Mouse (Mus musculus): ENCODE results near the gene Pitpnc1. TPM values are rescaled to one million over a fixed set of nuclear protein-coding genes. Genes with fewer than 3 reads are reported as not detected.
A peak's percentile ranks its signal among the peaks of the same experiment; 100 is the strongest.

Gene Pitpnc1
- polyA plus RNA-seq, 1 experiment: 11.3 TPM

- H3K4me3 ChIP-seq (ENCODE audit: control insufficient read depth, insufficient read depth, low read length): no peak overlapping the region
- H3K36me3 ChIP-seq (ENCODE audit: control insufficient read depth, insufficient read depth, low read length): no peaks in the 10 kb centered on the region
- no peaks in the 10 kb centered on the region for H3K27me3 ChIP-seq (ENCODE audit: control insufficient read depth, insufficient read depth, low read length)
- DNase-seq: no peak
- WGBS: 93% methylated on average over 7 of the region's 7 CpGs
- H3K4me1 ChIP-seq (replicated peaks; ENCODE audit: control insufficient read depth, insufficient read depth, low read length): no peaks in the 10 kb centered on the region
- no peak overlapping the region for H3K27ac ChIP-seq (ENCODE audit: control insufficient read depth, insufficient read depth, low read length)
- TF ChIP-seq POLR2A (IDR thresholded peaks at IDR 0.05; ENCODE audit: control insufficient read depth, extremely low read depth, insufficient read depth, low read length, poor library complexity): no peak
- TF ChIP-seq CTCF (IDR thresholded peaks at IDR 0.05; ENCODE audit: borderline replicate concordance, control insufficient read depth, extremely low read depth, insufficient read depth, low read length, poor library complexity): no peak
Measured at GRCm38 (mm10) chr11:107285731-107286130, 184.8 kb downstream of the Pitpnc1 start.

GRCm38 (mm10) chr11:107283632-107284031 is 186.9 kb downstream of the Pitpnc1 start:
- DNase-seq: no peak
- no peaks in the 10 kb centered on the region for H3K36me3 ChIP-seq (ENCODE audit: control insufficient read depth, insufficient read depth, low read length)
- H3K27me3 ChIP-seq (ENCODE audit: control insufficient read depth, insufficient read depth, low read length): no peaks in the 10 kb centered on the region
- H3K4me1 ChIP-seq (replicated peaks; ENCODE audit: control insufficient read depth, insufficient read depth, low read length): no peaks in the 10 kb centered on the region
- H3K27ac ChIP-seq (ENCODE audit: control insufficient read depth, insufficient read depth, low read length): no peak overlapping the region
- TF ChIP-seq CTCF (IDR thresholded peaks at IDR 0.05; ENCODE audit: borderline replicate concordance, control insufficient read depth, extremely low read depth, insufficient read depth, low read length, poor library complexity) (no peak), POLR2A (IDR thresholded peaks at IDR 0.05; ENCODE audit: control insufficient read depth, extremely low read depth, insufficient read depth, low read length, poor library complexity) (no peak)
- H3K4me3 ChIP-seq (ENCODE audit: control insufficient read depth, insufficient read depth, low read length): no peak overlapping the region
- WGBS: 97% methylated on average over 3 of the region's 3 CpGs

GRCm38 (mm10) chr11:107282481-107282880 is 188.0 kb downstream of the Pitpnc1 start:
- H3K4me1 ChIP-seq (replicated peaks; ENCODE audit: control insufficient read depth, insufficient read depth, low read length): no peaks in the 10 kb centered on the region
- DNase-seq: no peak
- H3K27me3 ChIP-seq (ENCODE audit: control insufficient read depth, insufficient read depth, low read length): no peaks in the 10 kb centered on the region
- 95% methylated on average over 7 of the region's 7 CpGs for WGBS
- no peaks in the 10 kb centered on the region for H3K36me3 ChIP-seq (ENCODE audit: control insufficient read depth, insufficient read depth, low read length)
- TF ChIP-seq CTCF (IDR thresholded peaks at IDR 0.05; ENCODE audit: borderline replicate concordance, control insufficient read depth, extremely low read depth, insufficient read depth, low read length, poor library complexity): no peak
- TF ChIP-seq POLR2A (IDR thresholded peaks at IDR 0.05; ENCODE audit: control insufficient read depth, extremely low read depth, insufficient read depth, low read length, poor library complexity): no peak
- H3K27ac ChIP-seq (ENCODE audit: control insufficient read depth, insufficient read depth, low read length): no peak overlapping the region
- H3K4me3 ChIP-seq (ENCODE audit: control insufficient read depth, insufficient read depth, low read length): no peak overlapping the region

- 93% methylated on average over 8 of the region's 8 CpGs for WGBS
- DNase-seq: no peak
Measured at GRCm38 (mm10) chr11:107279258-107279657, 191.2 kb downstream of the Pitpnc1 start.

GRCm38 (mm10) chr11:107276898-107277297 is 193.6 kb downstream of the Pitpnc1 start:
- no peaks in the 10 kb centered on the region for H3K27me3 ChIP-seq (ENCODE audit: control insufficient read depth, insufficient read depth, low read length)
- TF ChIP-seq CTCF (IDR thresholded peaks at IDR 0.05; ENCODE audit: borderline replicate concordance, control insufficient read depth, extremely low read depth, insufficient read depth, low read length, poor library complexity): no peak
- no peak for TF ChIP-seq POLR2A (IDR thresholded peaks at IDR 0.05; ENCODE audit: control insufficient read depth, extremely low read depth, insufficient read depth, low read length, poor library complexity)
- no peaks in the 10 kb centered on the region for H3K4me1 ChIP-seq (replicated peaks; ENCODE audit: control insufficient read depth, insufficient read depth, low read length)
- no peak for DNase-seq
- no peak overlapping the region for H3K27ac ChIP-seq (ENCODE audit: control insufficient read depth, insufficient read depth, low read length)
- no peaks in the 10 kb centered on the region for H3K36me3 ChIP-seq (ENCODE audit: control insufficient read depth, insufficient read depth, low read length)
- 92% methylated on average over 7 of the region's 7 CpGs for WGBS
- no peak overlapping the region for H3K4me3 ChIP-seq (ENCODE audit: control insufficient read depth, insufficient read depth, low read length)

More at GRCm38 (mm10) chr11:107279258-107279657, 191.2 kb downstream of the Pitpnc1 start:
- no peaks in the 10 kb centered on the region for H3K36me3 ChIP-seq (ENCODE audit: control insufficient read depth, insufficient read depth, low read length)
- no peaks in the 10 kb centered on the region for H3K4me1 ChIP-seq (replicated peaks; ENCODE audit: control insufficient read depth, insufficient read depth, low read length)
- TF ChIP-seq CTCF (IDR thresholded peaks at IDR 0.05; ENCODE audit: borderline replicate concordance, control insufficient read depth, extremely low read depth, insufficient read depth, low read length, poor library complexity) (no peak), POLR2A (IDR thresholded peaks at IDR 0.05; ENCODE audit: control insufficient read depth, extremely low read depth, insufficient read depth, low read length, poor library complexity) (no peak)
- H3K27ac ChIP-seq (ENCODE audit: control insufficient read depth, insufficient read depth, low read length): no peak overlapping the region
- no peaks in the 10 kb centered on the region for H3K27me3 ChIP-seq (ENCODE audit: control insufficient read depth, insufficient read depth, low read length)
- no peak overlapping the region for H3K4me3 ChIP-seq (ENCODE audit: control insufficient read depth, insufficient read depth, low read length)

- TF ChIP-seq POLR2A (IDR thresholded peaks at IDR 0.05; ENCODE audit: control insufficient read depth, extremely low read depth, insufficient read depth, low read length, poor library complexity) (no peak), CTCF (IDR thresholded peaks at IDR 0.05; ENCODE audit: borderline replicate concordance, control insufficient read depth, extremely low read depth, insufficient read depth, low read length, poor library complexity) (no peak)
- no peak for DNase-seq
- no peaks in the 10 kb centered on the region for H3K4me1 ChIP-seq (replicated peaks; ENCODE audit: control insufficient read depth, insufficient read depth, low read length)
- no peaks in the 10 kb centered on the region for H3K27me3 ChIP-seq (ENCODE audit: control insufficient read depth, insufficient read depth, low read length)
- WGBS: 95% methylated on average over 3 of the region's 3 CpGs
- no peaks in the 10 kb centered on the region for H3K36me3 ChIP-seq (ENCODE audit: control insufficient read depth, insufficient read depth, low read length)
- no peak overlapping the region for H3K4me3 ChIP-seq (ENCODE audit: control insufficient read depth, insufficient read depth, low read length)
- no peak overlapping the region for H3K27ac ChIP-seq (ENCODE audit: control insufficient read depth, insufficient read depth, low read length)
Measured at GRCm38 (mm10) chr11:107276337-107276736, 194.2 kb downstream of the Pitpnc1 start.

GRCm38 (mm10) chr11:107275902-107276301 is 194.6 kb downstream of the Pitpnc1 start:
- WGBS: 71% methylated on average over 6 of the region's 6 CpGs
- Histone ChIP-seq H3K27ac (ENCODE audit: control insufficient read depth, insufficient read depth, low read length) (no peak overlapping the region), H3K4me1 (replicated peaks; ENCODE audit: control insufficient read depth, insufficient read depth, low read length) (no peaks in the 10 kb centered on the region), H3K36me3 (ENCODE audit: control insufficient read depth, insufficient read depth, low read length) (no peaks in the 10 kb centered on the region), H3K4me3 (ENCODE audit: control insufficient read depth, insufficient read depth, low read length) (no peak overlapping the region), H3K27me3 (ENCODE audit: control insufficient read depth, insufficient read depth, low read length) (no peaks in the 10 kb centered on the region)
- TF ChIP-seq CTCF (IDR thresholded peaks at IDR 0.05; ENCODE audit: borderline replicate concordance, control insufficient read depth, extremely low read depth, insufficient read depth, low read length, poor library complexity) (no peak), POLR2A (IDR thresholded peaks at IDR 0.05; ENCODE audit: control insufficient read depth, extremely low read depth, insufficient read depth, low read length, poor library complexity) (no peak)
- peak; percentile 27 for DNase-seq

Data from thymus, adult 2 months (tissue).